Mouse (Mus musculus) heart, adult 2 months (tissue): ENCODE data around the gene Ccdc124.

Experiments
- CTCF ChIP-seq: fragments of 200-600 bp; IDR thresholded peaks from 2 replicates; pipeline ENCODE4 v1.8.1; 2022; ENCODE audit warnings: antibody characterized with exemption, mild to moderate bottlenecking, moderate library complexity
- POLR2A ChIP-seq: fragments of 200-500 bp; IDR thresholded peaks from 2 replicates; pipeline ENCODE4 v1.6.1; 2011; ENCODE audit warnings: mild to moderate bottlenecking, low read depth, low read length, control low read depth; ENCODE audit not compliant: insufficient read depth

DNA sequence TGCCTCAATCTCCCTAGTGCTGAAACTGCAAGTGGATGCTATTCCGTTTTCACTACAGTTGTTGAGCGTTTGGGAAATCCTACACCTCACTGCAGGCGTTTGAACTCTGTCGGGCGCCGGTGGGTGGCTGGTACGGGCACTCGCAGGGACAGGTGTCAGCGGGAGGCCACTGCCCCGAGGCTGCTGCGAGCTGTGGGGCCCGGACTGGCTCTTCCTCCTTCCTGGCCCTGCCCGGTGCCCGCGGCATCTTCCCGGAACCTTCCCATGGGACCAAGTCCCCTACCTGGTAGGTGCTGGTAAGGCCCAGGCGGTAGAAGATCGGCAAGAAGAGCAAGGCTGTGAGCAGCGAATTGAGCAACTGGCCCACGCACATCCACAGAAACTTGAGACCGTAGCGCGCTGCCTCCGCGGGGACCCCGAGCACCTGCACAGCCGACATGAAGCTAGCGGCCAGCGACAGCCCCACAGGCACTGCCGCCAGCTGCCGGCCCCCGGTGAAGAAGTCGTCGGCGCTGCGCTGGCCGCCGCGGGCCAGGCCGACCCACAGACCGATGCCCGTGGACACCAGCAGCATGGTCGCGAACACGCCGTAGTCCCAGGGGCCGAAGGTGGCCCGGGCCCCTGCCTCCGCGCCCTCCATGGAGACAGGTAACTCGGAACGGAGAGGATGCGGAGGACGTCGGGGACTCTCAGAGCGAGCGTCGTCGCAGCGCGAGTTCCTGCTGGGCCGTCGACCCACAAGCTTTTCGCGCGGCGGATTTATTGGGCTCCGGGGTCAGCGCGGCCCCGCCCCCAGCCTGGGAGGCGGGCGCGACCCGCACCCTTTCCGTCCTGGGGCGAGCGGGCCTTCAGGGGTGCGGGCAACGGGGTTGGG lies 18.5 kb upstream of the Ccdc124 start, which contains the start of gene Slc5a5:
- TF ChIP-seq POLR2A (no peak), CTCF (no peak)
